Mouse (Mus musculus) CD4-positive naive resting alpha-beta T cell, adult 76 days (primary cell): ENCODE data around the gene Gm21973. TPM values are rescaled to one million over a fixed set of nuclear protein-coding genes. Genes with fewer than 3 reads are reported as not detected.

ENCODE experiments used
- total RNA-seq: library from RNA; stranded (reverse); gene quantifications from one replicate; pipeline ENCODE4 v1.2.4, GENCODE M21; 2023

Gene Gm21973
- not detected for total RNA-seq

DNA sequence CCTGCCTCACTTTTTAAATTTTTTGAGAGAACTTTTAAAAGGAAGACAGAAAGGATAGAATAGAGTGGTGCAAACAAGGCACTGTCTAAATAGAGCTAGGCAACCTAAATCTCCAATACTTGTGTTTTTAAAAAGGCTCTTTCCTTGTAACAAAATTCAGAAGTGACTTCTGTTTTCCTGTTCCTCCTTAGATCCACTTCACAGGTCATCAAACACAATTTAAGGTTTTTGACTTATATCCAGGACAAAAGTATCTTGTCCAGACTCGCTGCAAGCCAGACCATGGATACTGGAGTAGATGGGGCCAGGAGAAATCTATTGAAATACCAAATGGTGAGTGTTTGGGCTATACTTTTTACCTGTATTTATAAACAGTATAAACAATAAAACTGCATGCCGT is at the start of gene Gm21973:
Gene Gm21973, plus strand, starts transcription at position 301 of the 400 bp plus-strand sequence.

DNA sequence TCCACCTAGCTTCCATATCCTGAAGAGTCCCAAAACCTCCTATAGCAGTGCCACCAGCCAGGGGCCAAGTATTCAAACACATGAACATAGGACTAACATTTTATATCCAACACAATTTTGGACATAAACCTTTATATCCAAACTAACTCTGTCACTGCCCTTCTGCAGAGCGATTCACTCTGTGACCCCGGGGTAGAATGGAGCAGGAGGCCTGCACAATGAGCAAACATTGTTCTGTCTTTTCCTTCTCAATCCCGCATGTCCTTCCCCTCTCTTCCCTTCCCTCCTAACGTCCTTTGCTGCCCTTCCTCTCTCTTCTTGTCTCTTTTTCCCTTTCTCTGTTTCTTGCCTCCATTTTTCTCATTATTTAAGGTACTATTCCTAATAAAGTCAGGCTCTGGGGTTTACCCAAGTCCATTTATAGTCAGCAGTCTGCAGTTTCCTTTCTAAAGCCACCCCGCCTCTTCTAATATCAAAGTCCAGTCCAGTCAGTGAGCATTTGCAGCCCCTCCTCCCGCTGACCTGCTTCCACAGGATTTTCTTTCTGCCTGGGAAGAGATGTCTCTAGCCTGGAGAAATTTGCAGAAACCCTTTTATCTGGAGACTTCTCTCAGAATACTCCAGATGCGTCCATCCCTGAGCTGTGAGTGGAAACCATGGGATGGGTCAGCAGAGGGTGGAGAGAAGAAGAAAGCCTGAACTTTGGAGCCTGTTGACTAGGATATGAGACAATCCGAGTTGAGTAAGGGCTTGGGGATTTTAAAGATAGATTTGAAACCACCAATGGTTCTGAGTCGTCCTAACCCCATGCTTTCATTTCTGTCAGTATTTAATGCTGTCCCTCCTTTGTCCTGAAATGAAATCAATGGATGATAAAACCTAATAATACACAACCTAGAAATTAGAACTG is 33.1 kb downstream of the Gm21973 start, which contains the start of gene Agxt2:
Gene Agxt2, plus strand, starts transcription at position 494 of the 910 bp plus-strand sequence.

Other genes starting within 250 kb of the Gm21973 start
- gene Prlr, start 148.1 kb upstream of the Gm21973 start, total RNA-seq: 1.2 TPM
- not detected for gene Agxt2, start 33.2 kb downstream of the Gm21973 start, total RNA-seq
- gene Dnajc21, start 145.1 kb downstream of the Gm21973 start, total RNA-seq: 51.7 TPM
- 48.1 TPM for gene Brix1, start 160.6 kb downstream of the Gm21973 start, total RNA-seq
- gene Rad1, start 160.6 kb downstream of the Gm21973 start, total RNA-seq: 18.1 TPM
- not detected for gene Ttc23l, start 233.3 kb downstream of the Gm21973 start, total RNA-seq